Mouse (Mus musculus): ENCODE data around the gene Gm44596.
"Not testable (repeated sequence)": the region's sequence is repeated elsewhere in the genome, so short reads cannot be mapped to it uniquely, and the experiment has no call there.

The Gm44596 gene

DNA sequence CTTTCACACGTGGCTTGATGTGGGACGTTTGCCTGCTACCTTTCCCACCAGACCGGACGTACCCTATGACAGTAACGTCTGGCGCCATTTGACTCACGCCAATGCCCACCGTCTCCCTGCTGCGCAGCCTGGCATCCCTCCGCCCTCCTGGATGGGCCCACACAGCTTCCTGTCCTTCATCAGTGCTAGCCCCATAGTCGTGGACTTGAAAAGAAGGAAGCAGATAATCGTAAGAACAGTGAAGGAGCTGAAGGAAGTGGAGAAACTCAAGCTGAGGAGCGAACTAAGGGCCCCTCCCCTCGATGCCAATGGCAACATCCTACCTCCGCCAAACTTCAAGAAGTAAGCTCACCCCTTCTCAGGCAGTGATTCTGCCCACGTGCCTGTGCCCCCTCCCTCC is 4.3 kb downstream of the Gm44596 start:
- intact Hi-C loops (cut with DNase I) = no loop called here

GRCm38 (mm10) chr6:128380594-128381167 is 5.4 kb downstream of the Gm44596 start:
- intact Hi-C loops (cut with DNase I) = not testable (repeated sequence)

- intact Hi-C loops (cut with DNase I) = no loop called here
Observed at GRCm38 (mm10) chr6:128381254-128381653, 6.0 kb downstream of the Gm44596 start.

- intact Hi-C loops (cut with DNase I) = loop anchor here (2.0 kb wide), 1 partner anchor 93 kb away; no protein-coding TSS in a partner anchor
Observed at GRCm38 (mm10) chr6:128383752-128384151, 8.4 kb downstream of the Gm44596 start.

GRCm38 (mm10) chr6:128385026-128385425 is 9.7 kb downstream of the Gm44596 start:
- intact Hi-C loops (cut with DNase I) = loop anchor here (2.0 kb wide), 1 partner anchor 92 kb away; no protein-coding TSS in a partner anchor

GRCm38 (mm10) chr6:128389185-128389584 is 13.9 kb downstream of the Gm44596 start:
- intact Hi-C loops (cut with DNase I) = no loop called here

- intact Hi-C loops (cut with DNase I) = no loop called here
Observed at GRCm38 (mm10) chr6:128390683-128391082, 15.4 kb downstream of the Gm44596 start.

- intact Hi-C loops (cut with DNase I) = no loop called here
Observed at GRCm38 (mm10) chr6:128397574-128398261, 22.4 kb downstream of the Gm44596 start.

GRCm38 (mm10) chr6:128398996-128399395 is 23.7 kb downstream of the Gm44596 start, which contains the start of gene Nrip2:
Gene Nrip2, plus strand, starts transcription at chr6:128399296.
- intact Hi-C loops (cut with DNase I) = no loop called here

DNA sequence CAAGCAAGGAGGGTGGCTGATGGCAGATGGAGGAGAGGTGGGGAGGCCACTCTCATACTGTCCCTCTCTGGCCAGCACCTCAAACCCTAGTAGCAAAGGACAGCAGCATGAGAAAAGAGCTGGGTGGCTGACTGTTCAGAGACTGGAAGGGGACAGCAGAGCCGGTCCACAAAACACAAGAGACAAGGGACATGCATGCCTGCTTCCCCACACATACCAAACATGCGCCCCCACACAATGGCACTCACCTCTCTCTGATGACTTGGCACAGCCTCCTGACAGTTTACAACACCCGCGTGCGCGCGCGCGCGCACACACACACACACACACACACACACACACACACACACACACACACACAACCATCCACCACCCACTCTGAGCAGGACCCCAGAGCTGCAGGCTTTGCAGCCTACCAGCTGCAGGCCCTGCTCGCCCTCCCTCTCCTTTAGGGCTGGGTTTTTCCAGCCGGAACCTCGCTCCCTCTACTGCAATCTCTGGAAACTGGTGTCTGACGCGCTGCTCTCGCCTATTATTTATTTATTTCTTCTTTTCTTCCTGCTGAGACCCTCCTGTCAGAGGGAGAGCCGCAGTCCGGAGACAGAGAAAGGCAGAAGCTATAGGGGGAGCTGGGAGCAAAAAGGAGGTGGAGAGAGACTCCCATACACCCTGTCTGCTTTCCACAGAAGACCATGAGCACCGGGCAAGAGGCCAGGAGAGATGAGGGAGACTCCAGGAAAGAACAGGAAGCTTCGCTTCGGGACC is 24.3 kb downstream of the Gm44596 start:
- intact Hi-C loops (cut with DNase I) = no loop called here

DNA sequence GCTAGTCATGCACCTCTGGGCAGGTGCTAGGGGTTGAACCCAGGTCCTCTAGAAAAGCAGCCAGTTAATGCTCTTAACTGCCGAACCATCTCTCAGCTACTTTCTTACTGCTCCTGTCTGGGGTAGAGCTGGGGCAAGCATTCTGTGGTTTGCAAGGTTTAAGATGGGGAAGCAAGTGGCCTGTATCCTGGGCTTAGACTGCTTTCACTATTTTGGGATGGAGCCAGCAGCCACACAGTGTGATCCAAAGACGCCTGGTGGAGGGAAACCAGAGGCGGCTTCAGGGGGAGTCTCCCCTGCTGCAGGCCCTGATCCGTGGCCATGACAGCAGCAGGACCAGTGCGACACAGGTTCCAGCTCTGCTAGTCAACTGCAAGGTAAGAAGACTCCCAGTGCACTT is 29.4 kb downstream of the Gm44596 start:
- intact Hi-C loops (cut with DNase I) = no loop called here

GRCm38 (mm10) chr6:128408544-128409125 is 33.3 kb downstream of the Gm44596 start:
- intact Hi-C loops (cut with DNase I) = no loop called here

- intact Hi-C loops (cut with DNase I) = loop anchor here (5.0 kb wide), 2 partner anchors 38 to 93 kb away; no protein-coding TSS in a partner anchor
Observed at GRCm38 (mm10) chr6:128410305-128410704, 35.0 kb downstream of the Gm44596 start.

DNA sequence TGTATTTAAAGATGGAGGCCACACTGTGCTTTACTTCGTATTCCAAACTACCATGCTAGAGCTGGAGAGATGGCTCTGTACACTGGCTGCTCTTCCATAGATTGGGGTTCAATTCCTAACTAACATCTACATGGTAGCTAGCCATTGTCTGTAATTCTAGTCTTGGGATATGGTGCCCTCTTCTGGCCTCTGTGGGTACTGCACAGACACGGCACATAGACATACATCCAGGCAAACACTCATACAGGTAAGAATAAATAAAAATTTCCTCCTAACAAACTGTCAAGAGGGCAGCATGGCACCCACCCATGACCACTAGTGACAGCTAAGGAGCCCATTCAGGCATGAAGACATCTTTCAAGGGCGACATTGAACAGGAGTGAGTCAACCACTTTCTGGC is 35.8 kb downstream of the Gm44596 start:
- intact Hi-C loops (cut with DNase I) = loop anchor here (5.0 kb wide), 2 partner anchors 39 to 94 kb away; no protein-coding TSS in a partner anchor

DNA sequence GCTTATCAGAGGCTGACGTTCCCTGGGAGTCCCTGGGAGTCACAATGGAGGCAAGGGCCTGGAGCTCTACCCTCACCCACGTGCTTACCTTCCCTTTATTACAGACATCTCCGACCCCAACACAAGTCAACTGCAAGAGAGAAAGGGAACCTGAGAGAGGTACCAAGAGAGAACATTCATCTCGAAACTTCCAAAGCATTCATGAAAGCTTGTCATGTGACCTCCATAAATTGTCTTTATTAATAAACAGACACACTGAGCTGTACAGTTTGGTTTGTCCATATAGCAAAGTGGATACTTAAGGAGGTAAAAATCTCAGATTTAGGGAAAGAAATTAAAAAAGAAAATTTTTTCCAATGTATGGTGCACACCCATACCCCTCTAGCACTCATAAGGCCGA is 40.9 kb downstream of the Gm44596 start:
- intact Hi-C loops (cut with DNase I) = no loop called here

- intact Hi-C loops (cut with DNase I) = no loop called here
Observed at GRCm38 (mm10) chr6:128418076-128418475, 42.8 kb downstream of the Gm44596 start.

DNA sequence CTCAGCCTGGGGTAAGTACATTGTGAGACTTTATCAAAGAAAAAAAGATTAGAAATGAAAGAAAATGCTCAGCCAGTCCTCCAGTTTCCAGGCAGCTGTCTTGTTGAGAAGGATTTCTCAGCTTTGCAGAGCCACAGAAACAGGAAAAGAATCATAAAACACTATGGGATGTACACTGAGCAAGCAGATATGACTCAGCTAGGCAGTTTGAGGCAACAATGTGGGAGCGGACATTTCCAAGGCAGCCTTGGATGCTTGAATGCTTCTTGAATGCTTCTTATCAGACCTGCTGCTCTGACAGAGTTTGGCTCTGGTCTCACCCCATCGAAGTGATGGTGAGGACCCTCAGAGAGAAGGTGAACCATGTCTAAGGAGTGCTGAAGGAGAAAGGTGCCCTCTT is 45.7 kb downstream of the Gm44596 start:
- intact Hi-C loops (cut with DNase I) = no loop called here

- intact Hi-C loops (cut with DNase I) = no loop called here
Observed at GRCm38 (mm10) chr6:128421480-128421879, 46.2 kb downstream of the Gm44596 start.

DNA sequence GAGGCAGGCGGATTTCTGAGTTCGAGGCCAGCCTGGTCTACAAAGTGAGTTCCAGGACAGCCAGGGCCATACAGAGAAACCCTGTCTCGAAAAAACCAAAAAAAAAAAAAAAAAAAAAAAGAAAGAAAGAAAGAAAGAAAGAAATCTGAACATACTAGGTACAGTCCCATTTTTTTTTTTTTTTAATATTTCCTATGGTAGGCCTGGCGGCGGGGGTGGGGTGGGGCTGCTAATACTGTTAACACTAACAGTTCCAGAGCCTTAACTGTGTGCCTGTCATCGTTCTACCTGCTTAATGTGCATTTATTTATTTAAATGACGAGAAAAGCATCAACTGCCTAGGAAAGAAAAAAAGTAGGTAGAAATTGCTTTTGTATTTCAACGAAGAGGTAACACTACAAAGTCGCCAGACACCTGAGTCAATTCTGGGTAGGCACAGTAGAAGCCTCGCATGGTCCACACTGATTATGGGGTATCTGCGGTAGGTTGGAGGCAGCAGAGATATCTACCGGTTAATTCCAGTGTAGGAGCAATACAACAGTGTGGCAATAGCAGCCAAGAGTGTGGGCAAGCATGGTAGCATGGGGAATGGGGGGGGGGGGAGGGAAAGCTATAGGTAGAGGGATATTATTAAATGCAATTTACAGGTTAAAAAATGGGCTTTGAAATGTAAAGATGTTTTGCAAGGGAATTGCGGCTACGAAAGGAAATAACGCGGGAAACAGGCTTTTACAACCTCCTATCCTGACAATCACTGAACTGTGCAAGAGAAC is 48.4 kb downstream of the Gm44596 start:
- intact Hi-C loops (cut with DNase I) = no loop called here

GRCm38 (mm10) chr6:128424269-128425019 is 49.1 kb downstream of the Gm44596 start, which contains the start of gene Itfg2:
Gene Itfg2, minus strand, starts transcription at chr6:128424931.
- intact Hi-C loops (cut with DNase I) = no loop called here

All from adrenal gland (tissue).